Mouse (Mus musculus): ENCODE results near the gene Arhgef9. TPM values are rescaled to one million over a fixed set of nuclear protein-coding genes. Genes with fewer than 3 reads are reported as not detected.
A peak's percentile ranks its signal among the peaks of the same experiment; 100 is the strongest.

Gene Arhgef9
- 10 to 100 TPM in 1 of 2 experiments, 1 to 10 TPM in 1; 10.0 to 12.9 TPM for total RNA-seq (2021)
- long read RNA-seq, experiment 1, partial matches to known transcripts, result 0 of 3 reads
- long read RNA-seq, experiment 1, other reads (novel, unspliced or antisense), result 3 of 3 reads
- long read RNA-seq, experiment 2, full-length matches to known transcripts, result 1 of 3 reads
- long read RNA-seq, experiment 2, partial matches to known transcripts, result 0 of 3 reads
- long read RNA-seq, experiment 2, other reads (novel, unspliced or antisense), result 2 of 3 reads

DNA sequence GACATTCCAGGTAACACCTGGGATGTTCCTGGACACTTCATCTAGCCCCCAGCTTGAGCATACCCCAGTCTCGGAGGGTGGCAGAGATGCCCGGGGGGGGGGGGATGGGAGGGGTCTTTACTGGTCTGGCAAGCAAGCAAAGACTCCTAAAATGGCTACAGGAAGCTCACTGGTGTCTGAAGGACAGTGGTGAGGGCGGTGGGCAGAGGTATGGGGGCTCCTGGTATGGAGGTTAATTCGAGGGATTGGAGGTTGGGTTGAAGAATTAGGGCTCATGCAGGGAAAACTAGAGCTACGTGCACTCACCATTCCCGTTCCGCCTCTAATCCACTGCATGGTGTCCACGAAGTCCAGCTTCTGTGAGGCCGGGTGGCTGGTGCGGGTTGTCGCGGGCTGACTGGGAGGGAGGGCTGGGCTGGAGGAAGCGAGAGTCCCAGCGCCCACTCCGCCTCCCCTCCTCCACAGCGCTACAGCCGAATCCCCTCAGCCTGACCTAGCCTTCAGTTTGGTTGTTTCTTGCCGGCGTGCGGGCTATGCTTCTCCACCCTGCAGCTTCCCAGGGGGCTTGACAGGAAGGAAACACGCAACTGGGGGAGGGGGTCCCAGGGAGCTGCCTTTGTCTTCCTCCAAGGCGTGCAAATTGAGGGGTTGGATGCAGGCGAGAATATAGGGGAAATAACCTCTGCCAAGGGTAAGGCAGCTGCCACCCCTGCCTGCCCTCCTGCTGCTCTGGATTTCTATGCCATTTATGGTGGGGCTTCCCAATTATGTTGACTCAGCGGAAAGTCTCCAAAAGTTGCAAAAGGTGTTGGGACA lies at the start of gene Arhgef9:
Gene Arhgef9 (minus strand): TSS at position 753 of the 816 bp plus-strand sequence.
- intact Hi-C loops (cut with DNase I), result no loop called here
- no peak for DNase-seq

DNA sequence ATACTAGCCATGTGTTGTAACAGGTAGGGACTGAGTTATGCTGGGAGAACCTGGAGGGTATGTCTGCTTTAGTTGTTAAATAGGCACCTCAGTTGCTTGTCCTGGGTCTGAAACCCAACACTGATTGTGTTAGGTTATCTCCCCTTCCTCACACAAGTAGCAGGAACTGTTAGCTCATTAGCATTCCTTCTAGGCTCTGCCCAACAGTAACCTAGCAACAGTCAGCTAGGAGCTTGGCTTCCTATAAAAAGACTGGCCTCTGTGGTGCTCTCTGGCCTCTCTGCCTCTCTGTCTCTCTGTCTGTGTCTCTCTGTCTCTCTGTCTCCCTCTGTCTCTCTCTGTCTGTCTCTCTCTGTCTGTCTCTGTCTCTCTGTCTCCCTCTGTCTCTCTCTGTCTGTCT lies 42.2 kb upstream of the Arhgef9 start:
- intact Hi-C loops (cut with DNase I), result no loop called here
- no peak for DNase-seq

DNA sequence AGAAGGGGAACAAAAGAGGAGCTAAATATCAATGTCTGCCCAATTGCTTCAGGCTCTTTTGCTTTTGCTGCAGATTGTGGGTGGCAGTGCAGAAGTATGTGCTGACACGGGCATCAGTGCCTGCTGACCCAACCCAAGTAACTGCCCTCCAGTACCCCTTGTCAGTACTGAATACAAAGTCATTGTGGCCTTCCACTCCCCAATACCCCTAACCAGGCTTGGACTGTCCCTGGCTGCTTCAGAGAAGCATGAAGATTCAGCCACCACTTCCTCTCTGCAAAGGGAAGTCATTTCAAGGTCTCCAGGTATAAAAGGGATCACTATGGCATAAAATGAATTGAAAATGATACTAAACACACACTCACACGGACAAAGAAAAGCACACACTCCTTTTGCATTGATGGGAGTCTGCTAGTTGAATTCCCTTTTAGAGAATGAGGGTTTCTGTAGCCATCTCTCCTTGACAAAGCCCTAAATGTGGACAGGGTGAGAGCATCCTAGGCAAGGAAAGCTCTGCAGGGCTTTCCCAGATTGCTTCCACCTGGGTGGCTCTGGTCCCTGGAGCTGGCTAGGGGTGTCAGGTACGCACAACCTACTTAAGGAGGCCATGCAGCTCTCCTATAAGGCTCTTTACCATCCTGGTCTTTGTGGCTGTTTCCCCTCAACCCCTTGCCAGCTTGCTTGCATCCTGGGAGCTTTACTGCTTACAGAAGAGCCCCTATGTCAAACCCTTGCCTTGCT lies 1.1 kb downstream of the Arhgef9 start:
- no peak for DNase-seq
- intact Hi-C loops (cut with DNase I), result no loop called here

DNA sequence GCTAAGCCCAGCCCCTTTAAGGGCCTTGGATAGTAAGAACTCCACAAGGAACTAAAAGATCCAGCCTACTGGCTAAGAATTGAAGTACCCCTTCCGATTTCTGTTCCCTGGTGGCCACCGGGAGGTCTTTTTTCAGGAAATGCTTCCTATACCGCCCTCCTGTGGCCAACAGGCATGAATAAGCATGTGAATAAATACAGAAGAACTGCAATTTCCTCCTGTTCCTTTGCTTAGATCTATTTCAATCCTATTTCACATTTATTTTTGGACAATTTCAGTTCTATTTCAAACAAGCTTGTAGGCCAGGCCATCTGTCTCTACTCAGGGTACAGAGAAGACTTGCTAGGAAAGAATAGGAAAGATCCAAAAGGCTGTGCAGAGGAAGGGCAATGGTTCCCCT lies 20.7 kb downstream of the Arhgef9 start:
- intact Hi-C loops (cut with DNase I), result loop anchor here (10.0 kb wide), 1 partner anchor 311 kb away; no protein-coding TSS in a partner anchor
- peak in 1 of 2 experiments; percentile 9 for DNase-seq

DNA sequence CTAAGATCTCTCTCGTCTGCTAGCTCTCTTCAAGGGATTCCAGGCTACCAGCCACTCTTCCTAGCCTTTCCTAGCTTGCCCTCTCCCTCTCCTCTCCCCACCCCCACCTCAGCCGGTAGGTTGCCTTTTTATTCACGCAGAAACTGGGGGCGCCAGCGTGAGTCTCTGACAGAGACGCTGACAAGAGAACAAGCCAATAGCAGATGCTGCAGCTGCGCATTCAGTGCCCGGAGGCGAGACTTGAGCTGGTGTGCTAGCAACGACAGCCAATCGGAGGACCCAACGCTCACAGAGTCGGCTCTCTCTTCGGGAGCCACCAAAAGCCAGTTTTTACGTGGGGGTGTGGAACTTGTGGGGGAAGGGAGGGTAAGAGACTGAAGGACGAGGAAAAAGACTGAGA lies 30.3 kb downstream of the Arhgef9 start:
- intact Hi-C loops (cut with DNase I), result no loop called here

DNA sequence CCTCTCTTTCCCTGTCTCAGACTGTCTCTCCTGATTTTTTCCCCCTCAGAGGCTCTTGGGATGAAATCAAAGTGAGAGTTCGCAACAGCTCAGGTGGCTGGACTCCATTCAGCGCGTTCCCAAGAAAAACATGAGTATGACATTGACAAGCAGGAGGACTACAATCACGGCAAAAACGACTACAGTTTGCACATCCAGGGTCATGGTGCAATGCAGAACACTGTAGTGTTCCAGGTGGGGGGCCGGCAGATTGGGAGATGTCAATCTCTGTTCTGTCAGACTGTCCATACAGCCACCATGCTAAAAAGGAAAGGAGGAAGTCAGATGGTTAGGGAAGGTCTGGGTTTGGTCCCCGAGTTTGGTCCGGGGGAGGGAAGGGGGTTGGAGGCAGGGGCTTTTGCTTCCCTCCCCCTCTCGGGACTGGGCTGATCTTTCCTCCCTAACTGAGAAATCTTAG lies 31.0 kb downstream of the Arhgef9 start:
- intact Hi-C loops (cut with DNase I), result no loop called here
- peak in 1 of 2 experiments; percentile 12 for DNase-seq

More for the DNA sequence above, 30.3 kb downstream of the Arhgef9 start:
- peak; percentile 61 to 75 for DNase-seq

DNA sequence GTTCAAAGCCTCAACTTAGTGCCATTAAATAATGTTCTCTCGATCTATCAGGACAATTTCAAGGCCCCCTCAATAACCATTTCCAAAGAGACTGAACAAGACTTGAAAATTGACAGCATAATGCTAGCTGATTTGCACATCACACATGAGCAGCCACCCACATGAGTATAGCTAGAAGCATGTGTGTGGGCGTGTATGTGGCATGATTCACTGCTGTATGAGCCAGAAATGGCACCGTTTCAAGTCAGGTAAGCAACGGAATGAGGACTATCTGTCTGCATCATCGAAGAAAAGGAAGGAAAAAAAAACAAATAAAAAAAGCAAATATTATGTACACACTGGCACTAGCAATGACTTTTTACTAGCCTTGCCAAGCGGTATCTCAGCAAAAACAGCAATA lies 32.5 kb downstream of the Arhgef9 start:
- DNase-seq, result no peak
- intact Hi-C loops (cut with DNase I), result no loop called here

DNA sequence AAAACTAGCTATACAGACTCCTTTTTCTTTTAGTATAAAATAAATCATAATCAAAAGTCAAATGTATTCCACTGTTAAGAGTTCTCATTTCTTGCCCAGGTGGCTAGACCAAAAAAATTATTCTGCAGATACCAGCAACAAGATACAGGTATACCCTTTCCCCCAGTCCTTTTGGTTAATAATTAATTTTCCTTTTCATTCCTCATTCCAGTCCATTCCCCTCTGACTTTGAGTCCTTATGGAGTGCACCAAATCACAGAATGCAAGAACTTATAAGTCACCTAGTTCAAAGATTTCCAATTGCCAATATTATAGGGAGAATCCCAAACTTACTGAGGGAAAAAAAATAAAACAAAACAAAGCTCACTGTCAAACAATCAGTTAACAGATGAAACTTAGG lies 33.2 kb downstream of the Arhgef9 start:
- intact Hi-C loops (cut with DNase I), result no loop called here
- no peak for DNase-seq

DNA sequence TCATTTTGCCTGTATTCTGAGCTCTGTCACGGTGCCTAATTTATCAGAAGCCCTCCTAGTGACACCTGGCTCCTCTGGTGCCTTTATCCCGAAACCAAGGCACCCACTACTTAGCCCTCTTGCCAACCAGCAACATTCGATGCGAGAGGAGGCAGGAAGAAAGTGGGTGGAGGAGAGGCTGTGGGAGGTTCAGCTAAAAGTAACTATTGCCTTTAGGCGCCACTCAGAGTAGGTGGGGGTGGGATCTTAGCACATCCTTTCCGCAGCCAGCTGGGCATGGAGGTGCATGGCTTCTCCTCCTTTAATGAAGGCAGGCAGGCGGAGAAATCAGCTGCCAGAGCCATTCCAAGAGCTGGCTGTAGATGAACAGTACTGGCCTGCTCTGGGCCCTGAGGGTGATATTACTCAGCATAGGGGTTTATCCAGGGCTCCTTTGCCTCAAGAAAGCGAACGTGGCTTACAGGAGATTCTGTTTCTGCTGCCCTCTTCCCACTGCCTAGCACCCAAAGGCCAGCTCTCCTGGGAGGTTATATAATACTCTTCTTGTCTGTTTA lies 39.7 kb downstream of the Arhgef9 start:
- intact Hi-C loops (cut with DNase I), result no loop called here
- DNase-seq, result no peak

DNA sequence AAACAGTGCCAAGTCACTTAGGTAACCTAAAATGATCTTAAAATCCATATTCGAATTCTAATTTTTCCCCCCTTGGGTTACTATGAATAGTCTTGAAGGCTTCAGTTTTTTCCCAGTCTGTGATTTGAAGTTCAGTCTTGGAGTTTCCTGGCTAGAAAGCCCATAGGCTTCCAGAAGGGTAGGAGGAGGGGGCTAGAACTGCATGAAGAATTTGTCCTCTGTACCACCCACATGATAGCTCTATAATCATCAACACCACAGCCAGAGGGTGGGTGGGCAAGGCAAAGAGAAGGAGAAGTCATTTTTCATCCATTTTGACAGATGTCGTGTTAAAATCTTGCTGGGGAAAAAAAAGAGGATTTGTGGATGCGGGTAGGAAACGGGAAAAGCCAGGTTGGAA lies 58.0 kb downstream of the Arhgef9 start:
- intact Hi-C loops (cut with DNase I), result no loop called here
- no peak for DNase-seq

DNA sequence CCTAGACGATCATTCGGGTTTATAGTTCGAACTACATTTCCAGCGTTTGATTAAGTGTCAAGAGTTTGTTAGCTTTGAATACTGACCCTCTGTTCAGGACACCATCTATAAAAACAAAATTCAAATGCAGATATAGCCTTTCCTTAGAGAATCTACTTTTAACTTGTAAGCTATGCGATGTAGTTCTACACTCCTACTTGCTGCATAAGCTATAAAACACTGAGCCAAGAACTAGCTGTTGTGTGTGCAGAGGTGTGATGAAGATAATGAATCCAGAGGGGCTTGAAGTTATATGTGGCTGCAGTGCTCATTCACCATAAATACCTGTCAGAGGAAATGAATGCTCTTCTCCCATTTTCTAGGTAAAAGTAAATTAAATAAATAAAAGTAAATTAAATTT lies 63.2 kb downstream of the Arhgef9 start:
- no peak for DNase-seq
- intact Hi-C loops (cut with DNase I), result no loop called here

DNA sequence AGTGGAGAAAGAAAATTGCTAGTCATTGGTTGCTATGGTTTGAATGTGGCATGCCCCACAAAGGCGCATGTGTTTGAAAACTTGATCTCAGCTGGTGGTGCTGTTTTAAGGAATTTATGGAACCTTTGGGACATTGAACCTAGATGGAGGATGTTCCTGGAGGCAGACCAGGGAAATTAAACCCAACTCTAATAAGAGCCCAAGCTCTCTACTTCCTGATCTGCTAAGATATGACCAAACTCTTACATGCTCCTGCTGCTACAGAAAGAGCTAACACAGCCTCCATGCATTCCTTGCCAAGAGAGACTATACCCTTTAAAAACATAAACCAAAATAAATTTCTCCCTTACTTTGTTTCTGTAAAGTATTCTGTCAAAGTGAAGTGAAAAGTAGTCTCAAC lies 63.7 kb downstream of the Arhgef9 start:
- intact Hi-C loops (cut with DNase I), result no loop called here
- no peak for DNase-seq

DNA sequence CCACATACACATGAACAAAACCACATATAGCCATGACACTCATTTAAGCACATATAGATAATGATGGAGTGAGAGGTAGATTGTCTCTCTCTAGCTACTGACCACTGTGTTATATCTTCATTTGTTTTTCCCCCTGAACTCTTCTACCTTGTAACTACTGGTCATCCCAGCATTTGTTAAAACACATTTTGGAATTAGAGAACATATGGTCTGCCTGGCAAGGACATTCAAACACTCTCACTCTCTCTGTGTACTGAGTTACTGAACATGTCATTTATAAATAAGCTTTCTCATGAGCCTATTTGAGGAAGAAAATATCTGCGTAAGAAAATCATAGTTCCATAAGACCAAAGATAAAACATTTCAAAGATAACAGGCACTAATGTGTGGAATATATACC lies 64.9 kb downstream of the Arhgef9 start:
- no peak for DNase-seq
- intact Hi-C loops (cut with DNase I), result no loop called here

DNA sequence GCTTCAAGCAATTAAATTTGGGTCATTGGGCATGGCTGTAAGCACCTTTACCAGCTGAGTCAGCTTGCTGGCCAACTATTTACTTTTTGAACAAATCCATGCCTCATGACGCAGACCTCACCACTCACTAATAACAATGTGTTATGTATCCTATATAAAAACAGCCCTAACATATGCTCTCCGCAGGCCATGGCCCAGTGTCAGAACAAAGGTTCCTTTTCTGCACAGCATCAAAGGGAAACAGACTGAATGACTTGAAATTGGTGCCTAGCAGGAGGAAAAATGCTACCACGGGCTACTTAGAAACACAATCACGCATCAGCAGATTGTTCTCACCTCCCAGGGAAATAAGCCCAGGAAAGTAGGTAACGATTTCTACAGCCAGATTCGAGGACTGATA lies 73.2 kb downstream of the Arhgef9 start:
- intact Hi-C loops (cut with DNase I), result no loop called here
- DNase-seq, result no peak

DNA sequence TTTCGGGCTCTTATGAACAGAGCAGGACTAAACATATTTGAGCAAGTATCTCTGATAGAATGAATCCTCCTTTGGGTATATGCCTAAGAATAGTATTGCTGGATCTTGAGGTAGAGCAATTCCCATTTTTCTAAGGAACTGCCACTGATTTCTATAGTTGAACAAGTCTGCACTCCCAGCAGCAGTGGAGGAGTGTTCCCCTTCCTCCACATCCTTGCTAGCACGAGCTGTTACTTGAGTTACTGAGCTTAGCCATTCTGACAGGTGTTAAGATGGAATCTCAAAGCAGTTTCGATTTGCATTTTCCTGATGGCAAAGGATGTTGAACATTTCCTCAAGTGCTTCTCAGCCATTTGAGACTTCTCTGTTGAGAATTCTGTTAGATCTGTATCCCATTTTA lies 92.3 kb downstream of the Arhgef9 start:
- intact Hi-C loops (cut with DNase I), result no loop called here
- DNase-seq, result no peak

DNA sequence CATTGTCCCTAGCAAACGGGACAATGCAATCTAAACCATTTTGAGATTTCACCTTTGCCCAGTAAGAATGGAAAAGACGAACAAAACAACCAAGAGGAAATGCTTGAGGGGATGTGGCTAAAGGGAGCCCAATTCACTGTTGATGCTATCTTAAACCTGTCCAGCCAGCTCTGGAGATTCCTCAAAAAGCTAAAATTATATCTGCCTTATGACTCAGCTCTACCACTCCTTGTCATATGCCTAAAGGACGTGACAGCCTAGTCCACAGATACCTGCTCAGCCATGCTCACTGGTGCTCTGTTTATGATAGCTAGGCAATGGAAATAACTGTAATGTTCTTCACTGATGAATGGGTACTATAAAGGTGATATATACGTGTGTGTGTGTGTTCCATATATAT lies 109.0 kb downstream of the Arhgef9 start:
- intact Hi-C loops (cut with DNase I), result no loop called here

DNA sequence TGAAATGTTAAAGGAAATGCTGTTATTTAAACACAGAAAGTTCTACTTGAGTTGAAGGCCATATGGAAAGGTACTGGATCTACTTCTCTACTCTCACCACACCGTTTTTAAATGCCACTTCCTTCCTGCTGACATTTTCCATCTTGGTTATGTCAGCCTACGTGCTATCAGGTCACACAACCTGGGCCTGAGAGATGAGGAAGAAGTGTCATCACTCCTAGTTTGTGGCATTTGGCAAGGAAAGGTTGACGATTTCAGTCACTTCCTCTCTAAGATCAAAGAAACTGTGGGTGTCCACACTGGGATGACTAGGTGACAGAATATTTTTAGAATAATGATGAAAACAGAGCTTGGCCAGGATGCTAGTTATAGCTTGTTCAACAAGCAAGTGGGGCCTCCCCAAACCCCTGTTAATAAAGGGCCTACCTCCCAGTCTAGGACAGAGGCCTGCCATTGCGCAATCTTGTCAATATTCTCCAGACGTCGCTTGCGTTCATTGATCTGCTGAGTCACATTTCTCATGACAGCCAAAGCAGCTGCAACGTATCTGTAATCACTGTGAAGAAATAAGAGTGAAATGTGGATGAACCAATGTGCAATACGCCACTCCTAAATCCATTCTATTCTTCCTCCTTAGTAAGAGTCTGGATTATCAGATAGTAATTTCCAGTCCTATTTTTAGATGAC lies 119.5 kb downstream of the Arhgef9 start:
- intact Hi-C loops (cut with DNase I), result no loop called here
- DNase-seq, result no peak

More for the DNA sequence above, 109.0 kb downstream of the Arhgef9 start:
- DNase-seq, result no peak

DNA sequence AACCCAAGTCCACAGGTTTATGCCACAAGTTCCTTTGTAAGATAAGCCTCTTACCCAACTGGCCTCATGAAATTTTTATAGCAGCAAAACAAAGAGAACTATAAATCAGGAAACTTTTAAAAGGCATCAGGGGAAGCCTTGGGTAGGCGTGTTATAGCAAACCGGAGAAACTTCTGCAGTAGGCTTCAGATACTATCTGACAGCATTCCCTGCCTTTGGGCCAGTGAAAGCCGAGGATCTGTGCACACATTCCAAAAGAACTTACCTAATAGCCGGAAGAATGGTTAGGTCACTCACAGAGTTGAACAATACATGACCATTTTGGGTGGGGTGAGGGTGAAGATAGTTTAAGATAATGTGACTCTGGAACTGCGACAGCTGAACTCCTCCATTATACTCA lies 168.7 kb downstream of the Arhgef9 start:
- DNase-seq, result no peak
- intact Hi-C loops (cut with DNase I), result no loop called here

DNA sequence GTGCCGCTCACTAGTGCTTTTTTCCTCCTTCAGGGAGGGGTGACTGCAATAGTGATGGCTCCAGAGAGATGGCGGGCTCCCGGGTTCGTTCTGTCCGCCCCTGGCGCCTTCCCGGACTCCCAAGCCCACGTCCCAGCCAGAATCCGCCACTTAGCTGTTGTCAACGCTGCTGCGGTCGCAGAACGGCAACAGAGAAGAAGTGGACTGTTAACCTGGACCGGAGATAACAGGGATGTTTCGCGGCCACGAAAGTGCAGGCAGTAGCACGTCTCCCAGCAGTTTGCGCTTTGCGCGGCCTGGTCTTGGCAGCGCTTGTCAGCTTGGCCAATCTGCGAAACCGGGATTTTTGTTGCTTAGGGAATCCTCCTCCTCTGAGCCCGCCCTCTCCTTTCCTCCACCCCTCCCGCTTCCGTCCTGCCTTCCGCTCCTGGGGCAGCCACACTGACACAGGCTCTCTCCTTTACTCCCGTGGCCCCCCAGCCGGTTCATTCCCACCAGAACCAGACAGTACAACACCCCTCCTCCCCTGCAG lies 170.2 kb downstream of the Arhgef9 start, which contains the start of gene Spin4:
Gene Spin4 (minus strand): TSS at position 322 of the 532 bp plus-strand sequence.
- peak; percentile 53 to 60 for DNase-seq
- intact Hi-C loops (cut with DNase I), result no loop called here

DNA sequence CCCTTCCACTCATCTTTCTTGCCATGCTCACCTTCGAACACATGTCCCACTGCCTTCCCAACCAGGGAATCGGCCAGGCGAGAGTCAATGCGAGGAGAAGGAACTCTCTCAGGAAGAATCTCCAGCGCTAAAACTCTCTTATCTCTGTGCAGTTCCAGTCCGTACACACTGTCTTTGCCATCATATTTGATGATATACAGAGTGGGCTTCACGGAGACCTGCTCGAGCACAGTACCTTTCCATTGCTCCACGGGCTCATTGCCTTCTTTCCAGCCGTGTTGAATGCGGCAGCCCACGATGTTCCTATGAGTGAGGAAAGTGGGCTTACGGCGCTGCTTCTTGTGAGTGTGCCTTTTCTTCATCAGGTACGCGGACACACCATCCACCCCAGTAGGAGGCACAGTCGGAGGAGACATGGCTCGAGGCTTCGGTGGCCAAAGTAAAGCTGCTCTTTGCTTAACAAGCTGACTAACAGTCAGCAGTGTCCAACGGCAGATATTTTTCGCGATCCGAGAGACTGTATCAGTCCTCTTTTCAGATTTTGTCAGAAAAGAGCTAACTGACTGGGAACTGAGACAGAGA lies 170.8 kb downstream of the Arhgef9 start:
- peak in 1 of 2 experiments; percentile 17 for DNase-seq
- intact Hi-C loops (cut with DNase I), result no loop called here

Measured in gastrocnemius, postnatal 36 days (tissue).